Mouse (Mus musculus) megakaryocyte, embryonic 14.5 days (primary cell): ENCODE results near the gene Mfsd14b.

Source experiments
- FLI1 ChIP-seq: IDR thresholded peaks from 2 replicates; pipeline ENCODE4 v1.6.1; 2012; ENCODE audit warnings: low read length, inconsistent platforms, mixed read lengths
- GATA1 ChIP-seq: IDR thresholded peaks from 3 replicates; pipeline ENCODE4 v1.6.1; 2012; ENCODE audit warnings: mixed read lengths, low read length, inconsistent platforms, borderline replicate concordance

DNA sequence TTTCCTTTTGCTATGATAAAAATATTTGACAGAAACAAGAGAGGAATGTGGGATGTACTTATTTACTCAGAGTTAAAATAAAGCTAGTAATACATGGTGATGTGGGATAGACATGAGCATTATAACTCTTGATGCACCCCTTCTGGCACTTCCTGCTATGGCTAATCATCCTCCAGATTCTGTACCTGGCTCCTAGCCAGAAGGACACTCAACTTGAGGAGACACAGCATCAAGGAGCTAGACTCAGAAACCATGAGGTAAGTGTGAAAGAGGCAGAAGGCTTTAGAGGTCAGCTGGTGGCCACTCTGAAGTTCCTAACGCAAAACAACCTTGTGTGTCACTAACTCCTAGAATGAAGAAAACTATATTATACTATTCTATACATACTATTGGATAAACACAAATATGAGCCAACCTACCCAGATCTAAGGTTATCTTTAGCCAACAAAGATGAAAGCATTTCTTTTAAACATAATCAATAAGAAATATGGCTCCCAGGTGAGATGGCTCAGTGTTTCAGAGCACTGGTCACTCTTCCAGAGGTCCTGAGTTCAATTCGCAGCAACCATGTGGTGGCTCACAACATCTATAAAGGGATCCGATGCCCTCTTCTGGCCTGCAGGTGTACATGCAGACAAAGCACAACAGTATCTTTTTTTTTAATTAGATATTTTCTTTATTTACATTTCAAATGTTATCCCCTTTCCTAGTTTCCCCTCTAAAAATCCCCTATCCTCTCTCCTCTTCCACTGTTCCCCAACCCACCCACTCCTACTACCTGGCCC lies 14.5 kb upstream of the Mfsd14b start:
- TF ChIP-seq GATA1 (no peak), FLI1 (no peak)
